Mouse (Mus musculus): ENCODE measurements around the gene Il34.

- TF ChIP-seq CTCF (IDR thresholded peaks at IDR 0.05; ENCODE audit: low read depth, low read length) (no peak), POLR2A (IDR thresholded peaks at IDR 0.05; ENCODE audit: borderline replicate concordance, low read depth, low read length) (no peak)
These were observed 45.5 kb upstream of the Il34 start for GRCm38 (mm10) chr8:110851186-110851585.
